ENCODE assay signal across 10 mouse cellular contexts in genomic region chr16:10272256-10272655, GRCm38 (mm10). TPM values are rescaled to one million over a fixed set of nuclear protein-coding genes. Genes with fewer than 3 reads are reported as not detected.
A peak's percentile ranks its signal among the peaks of the same experiment; 100 is the strongest.
DNase-seq lines count a peak whose midpoint lies in the region; ATAC-seq and TF ChIP-seq lines count a peak whose summit lies in the region.
"Had no signal": no experiment of that assay in that cellular context is flagged by ENCODE, and none has a peak within 500 bp of the region (broad histone marks: within the 10 kb centered on the region; RNA-seq: fewer than 3 reads in every experiment).

No protein-coding gene starts in this region.

- no peaks in the 10 kb centered on the region for H3K36me3 ChIP-seq in heart, postnatal 0 days (replicated peaks; ENCODE audit: control insufficient read depth, insufficient read depth, low read length)
- no peaks in the 10 kb centered on the region for H3K36me3 ChIP-seq in lung, embryonic 14.5 days (ENCODE audit: insufficient read depth)
- H3K36me3 ChIP-seq: embryonic facial prominence, embryonic 15.5 days; liver, embryonic 15.5 days had no signal

- peak; percentile 67 for TF ChIP-seq CTCF in heart, postnatal 0 days (IDR thresholded peaks at IDR 0.05; ENCODE audit: low read depth)
- TF ChIP-seq CTCF in cerebellum, adult 2 months (IDR thresholded peaks at IDR 0.05; ENCODE audit: borderline replicate concordance, insufficient read depth, low read depth, low read length): peak; percentile 34; the same call in 1 of the 2 replicates
- peak; percentile 73 for TF ChIP-seq CTCF in lung, embryonic 14.5 days (IDR thresholded peaks at IDR 0.05; ENCODE audit: low read depth)

- no peak overlapping the region for H3K4me2 ChIP-seq in heart, postnatal 0 days (ENCODE audit: low read depth, low read length)
- H3K4me2 ChIP-seq in lung, embryonic 14.5 days: no peak overlapping the region
- H3K4me2 ChIP-seq: embryonic facial prominence, embryonic 15.5 days; liver, embryonic 15.5 days had no signal

- no peaks in the 10 kb centered on the region for H3K9me3 ChIP-seq in heart, postnatal 0 days (replicated peaks; ENCODE audit: control insufficient read depth, low read length)
- H3K9me3 ChIP-seq in lung, embryonic 14.5 days (ENCODE audit: low read depth, low read length): no peaks in the 10 kb centered on the region
- H3K9me3 ChIP-seq: embryonic facial prominence, embryonic 15.5 days; liver, embryonic 15.5 days had no signal

- no peak overlapping the region for H3K9ac ChIP-seq in heart, postnatal 0 days (replicated peaks; ENCODE audit: low read depth, low read length)
- H3K9ac ChIP-seq in lung, embryonic 14.5 days: no peak overlapping the region
- H3K9ac ChIP-seq: embryonic facial prominence, embryonic 15.5 days; liver, embryonic 15.5 days had no signal

- no peak overlapping the region for H3K4me3 ChIP-seq in heart, postnatal 0 days (ENCODE audit: low read depth, low read length)
- no peak overlapping the region for H3K4me3 ChIP-seq in cerebellum, adult 2 months (replicated peaks; ENCODE audit: insufficient read depth, low read depth, low read length)
- no peak overlapping the region for H3K4me3 ChIP-seq in lung, embryonic 14.5 days (ENCODE audit: low read depth, low read length)
- H3K4me3 ChIP-seq: embryonic facial prominence, embryonic 15.5 days; liver, embryonic 15.5 days had no signal

- no peak overlapping the region for H3K27ac ChIP-seq in heart, postnatal 0 days (ENCODE audit: low read depth)
- no peak overlapping the region for H3K27ac ChIP-seq in cerebellum, adult 2 months (ENCODE audit: insufficient read depth, low read length)
- no peak overlapping the region for H3K27ac ChIP-seq in lung, embryonic 14.5 days (ENCODE audit: low read depth)
- H3K27ac ChIP-seq: embryonic facial prominence, embryonic 15.5 days; liver, embryonic 15.5 days had no signal

- H3K27me3 ChIP-seq in heart, postnatal 0 days (ENCODE audit: control insufficient read depth, insufficient read depth, low read length): no peaks in the 10 kb centered on the region
- no peaks in the 10 kb centered on the region for H3K27me3 ChIP-seq in cerebellum, adult 2 months (ENCODE audit: control insufficient read depth, insufficient read depth, low read length)
- no peaks in the 10 kb centered on the region for H3K27me3 ChIP-seq in lung, embryonic 14.5 days (ENCODE audit: insufficient read depth, low read length)
- H3K27me3 ChIP-seq: embryonic facial prominence, embryonic 15.5 days; liver, embryonic 15.5 days had no signal

- TF ChIP-seq EP300 in heart, postnatal 0 days (IDR thresholded peaks at IDR 0.05; ENCODE audit: low read depth): no peak

- no peaks in the 10 kb centered on the region for H3K4me1 ChIP-seq in heart, postnatal 0 days (ENCODE audit: control insufficient read depth, insufficient read depth)
- H3K4me1 ChIP-seq in cerebellum, adult 2 months (ENCODE audit: control insufficient read depth, insufficient read depth, low read length): no peaks in the 10 kb centered on the region
- H3K4me1 ChIP-seq in lung, embryonic 14.5 days (ENCODE audit: insufficient read depth): no peaks in the 10 kb centered on the region
- H3K4me1 ChIP-seq: embryonic facial prominence, embryonic 15.5 days; liver, embryonic 15.5 days had no signal

- no peak for ATAC-seq in heart, postnatal 0 days (ENCODE audit: insufficient read depth, low read depth)
- no peak for ATAC-seq in lung, embryonic 14.5 days (ENCODE audit: insufficient read depth)

- TF ChIP-seq POLR2A in cerebellum, adult 2 months (IDR thresholded peaks at IDR 0.05; ENCODE audit: borderline replicate concordance, insufficient read depth, low read length): no peak

- peak; percentile 23 for DNase-seq in heart, postnatal 0 days (ENCODE audit: low spot score)
- no peak for DNase-seq in heart, adult 9 months (ENCODE audit: low spot score in 2 of 2)
- peak; percentile 13 to 33 for DNase-seq in urinary bladder, adult 18-20 months (ENCODE audit: low spot score in 2 of 2)
- no peak for DNase-seq in urinary bladder, adult 2 months (ENCODE audit: low spot score)
- DNase-seq in cerebellum, adult 2 months: peak; percentile 43 to 44
- DNase-seq in heart, postnatal 4 days: peak; percentile 70
- peak; percentile 83 for DNase-seq in lung, embryonic 14.5 days
- DNase-seq in thymus, postnatal 4 days: peak; percentile 79

- WGBS in heart, postnatal 0 days: 14% methylated on average over 3 of the region's 3 CpGs
- 17% methylated on average over 3 of the region's 3 CpGs for WGBS in cerebellum, adult 2 months
- WGBS in lung, embryonic 14.5 days: 20% methylated on average over 3 of the region's 3 CpGs

RNA-seq across cellular contexts. Expression of gene Emp2, which starts 41.5 kb away (rescaled TPM):
- total RNA-seq in heart, postnatal 0 days (2014; rRNA removed; ENCODE audit: low replicate concordance): 43.4 and 56.7 TPM in 2 replicates
- 25.5 and 25.7 TPM in 2 replicates for polyA plus RNA-seq in heart, postnatal 0 days (2015; fragmentation: Nextera tagmentation; extraction: Ambion mirVana)
- polyA plus RNA-seq in urinary bladder, adult 2 months (2012; rRNA removed): 87.9 and 90.7 TPM in 2 replicates
- polyA plus RNA-seq in cerebellum, adult 2 months (2012; rRNA removed): 16.2 and 18.9 TPM in 2 replicates
- total RNA-seq in heart, postnatal 4 days (2021): 10 to 100 TPM; 41.5 to 42.5 TPM
- polyA plus RNA-seq in lung, embryonic 14.5 days (2014; fragmentation: Nextera tagmentation; extraction: Ambion mirVana): 38.3 and 44.6 TPM in 2 replicates

Comparison
In these comparisons a context has a peak if more than half of its experiments do, and no peak if none do; other contexts are left out.
1. DNase-seq: peak in heart, postnatal 0 days (single experiment), urinary bladder, adult 18-20 months (2 of 2), cerebellum, adult 2 months (2 of 2), heart, postnatal 4 days (single experiment), lung, embryonic 14.5 days (single experiment) and thymus, postnatal 4 days (single experiment); none in heart, adult 9 months (0 of 2) and urinary bladder, adult 2 months (single experiment).
2. Peak in every context shown above with its lines, with median percentiles within 50 percentile points of each other: CTCF ChIP-seq.